7 mouse cellular contexts compared by ENCODE assay signal in genomic region chr7:18926041-18926790, GRCm38 (mm10). TPM values are rescaled to one million over a fixed set of nuclear protein-coding genes. Genes with fewer than 3 reads are reported as not detected.
DNase-seq lines count a peak whose midpoint lies in the region; ATAC-seq and TF ChIP-seq lines count a peak whose summit lies in the region.

No protein-coding gene starts in this region.

- H3K9me3 ChIP-seq in ES-Bruce4 (replicated peaks; ENCODE audit: control insufficient read depth, insufficient read depth, low read length, poor library complexity, severe bottlenecking), result no peaks in the 10 kb centered on the region
- no peaks in the 10 kb centered on the region for H3K9me3 ChIP-seq in embryonic facial prominence, embryonic 13.5 days
- no peaks in the 10 kb centered on the region for H3K9me3 ChIP-seq in limb, embryonic 11.5 days (ENCODE audit: control insufficient read depth, low read length)
- H3K9me3 ChIP-seq in midbrain, embryonic 15.5 days, result no peaks in the 10 kb centered on the region

- peak overlapping the region; percentile 87 for H3K9ac ChIP-seq in ES-Bruce4 (ENCODE audit: low read depth, poor library complexity, severe bottlenecking)
- H3K9ac ChIP-seq in embryonic facial prominence, embryonic 13.5 days, result peak overlapping the region; percentile 70
- peak overlapping the region; percentile 72 for H3K9ac ChIP-seq in limb, embryonic 11.5 days (ENCODE audit: low read length)
- peak overlapping the region; percentile 100 for H3K9ac ChIP-seq in midbrain, embryonic 15.5 days

- no peak for TF ChIP-seq CTCF in ES-Bruce4 (IDR thresholded peaks at IDR 0.05; ENCODE audit: low read depth, low read length)

- peaks cover 3% of the 10 kb centered on the region for H3K4me1 ChIP-seq in ES-Bruce4 (ENCODE audit: control insufficient read depth, insufficient read depth, low read length)
- peaks cover 15% of the 10 kb centered on the region for H3K4me1 ChIP-seq in embryonic facial prominence, embryonic 13.5 days
- peaks cover 4% of the 10 kb centered on the region; the same call in 1 of the 2 replicates for H3K4me1 ChIP-seq in limb, embryonic 11.5 days (ENCODE audit: control insufficient read depth, insufficient read depth, low read length)
- H3K4me1 ChIP-seq in midbrain, embryonic 15.5 days, result peaks cover 80% of the 10 kb centered on the region

- TF ChIP-seq EP300 in ES-Bruce4 (IDR thresholded peaks at IDR 0.05; ENCODE audit: insufficient read depth, low read depth, low read length), result peak; percentile 56; the same call in 1 of the 2 replicates

- peak overlapping the region; percentile 93 for H3K4me2 ChIP-seq in embryonic facial prominence, embryonic 13.5 days
- peak overlapping the region; percentile 92 for H3K4me2 ChIP-seq in limb, embryonic 11.5 days (ENCODE audit: low read depth, severe bottlenecking)
- H3K4me2 ChIP-seq in midbrain, embryonic 15.5 days, result peak overlapping the region; percentile 74

- H3K36me3 ChIP-seq in ES-Bruce4 (ENCODE audit: control insufficient read depth, insufficient read depth, low read length, poor library complexity, severe bottlenecking), result no peaks in the 10 kb centered on the region
- H3K36me3 ChIP-seq in embryonic facial prominence, embryonic 13.5 days, result no peaks in the 10 kb centered on the region
- H3K36me3 ChIP-seq in limb, embryonic 11.5 days (ENCODE audit: control insufficient read depth, insufficient read depth, low read length), result no peaks in the 10 kb centered on the region
- H3K36me3 ChIP-seq in midbrain, embryonic 15.5 days (replicated peaks), result no peaks in the 10 kb centered on the region

- 2% methylated on average over 37 of the region's 42 CpGs for WGBS in embryonic facial prominence, embryonic 13.5 days
- WGBS in limb, embryonic 11.5 days, result 3% methylated on average over 33 of the region's 42 CpGs
- WGBS in midbrain, embryonic 15.5 days, result under 1% methylated on average over 39 of the region's 42 CpGs

- DNase-seq in adrenal gland, adult 18-20 months (ENCODE audit: low spot score in 2 of 2), result peak; percentile 28 to 44
- DNase-seq in heart, postnatal 4 days, result peak; percentile 49
- DNase-seq in limb, embryonic 11.5 days (ENCODE audit: low spot score), result peak; percentile 32
- no peak for DNase-seq in urinary bladder, postnatal 14 days (ENCODE audit: low spot score)

- peak overlapping the region; percentile 76 for H3K4me3 ChIP-seq in ES-Bruce4 (ENCODE audit: low read depth, low read length)
- H3K4me3 ChIP-seq in embryonic facial prominence, embryonic 13.5 days, result peak overlapping the region; percentile 54
- peak overlapping the region; percentile 44 for H3K4me3 ChIP-seq in limb, embryonic 11.5 days (ENCODE audit: low read depth, low read length)
- peak overlapping the region; percentile 75 for H3K4me3 ChIP-seq in midbrain, embryonic 15.5 days

- H3K27me3 ChIP-seq in ES-Bruce4 (ENCODE audit: control insufficient read depth, insufficient read depth, low read length, poor library complexity, severe bottlenecking), result 0 out of 2 replicates have a peak, but pooled peaks cover 2% of the 10 kb centered on the region
- H3K27me3 ChIP-seq in embryonic facial prominence, embryonic 13.5 days, result peaks cover 76% of the 10 kb centered on the region
- H3K27me3 ChIP-seq in limb, embryonic 11.5 days (ENCODE audit: control insufficient read depth, insufficient read depth, low read length), result peaks cover 51% of the 10 kb centered on the region
- H3K27me3 ChIP-seq in midbrain, embryonic 15.5 days (replicated peaks), result no peaks in the 10 kb centered on the region

- no peak overlapping the region for H3K27ac ChIP-seq in ES-Bruce4 (ENCODE audit: insufficient read depth, low read length)
- H3K27ac ChIP-seq in embryonic facial prominence, embryonic 13.5 days, result peak overlapping the region; percentile 44; the same call in 1 of the 2 replicates
- H3K27ac ChIP-seq in limb, embryonic 11.5 days (replicated peaks; ENCODE audit: low read depth, low read length), result no peak overlapping the region
- H3K27ac ChIP-seq in midbrain, embryonic 15.5 days, result peak overlapping the region; percentile 97

- TF ChIP-seq POLR2A in ES-Bruce4 (IDR thresholded peaks at IDR 0.05; ENCODE audit: insufficient read depth, low read length), result no peak

- ATAC-seq in embryonic facial prominence, embryonic 13.5 days (ENCODE audit: insufficient number of reproducible peaks, insufficient read depth, low FRiP score, low TSS enrichment, low read depth), result 0 out of 2 replicates have a peak, but pooled peaks have one; percentile 34
- peak; percentile 4; the same call in 1 of the 2 replicates for ATAC-seq in limb, embryonic 11.5 days (ENCODE audit: insufficient number of reproducible peaks, low FRiP score, low TSS enrichment, low read depth)
- peak; percentile 15 for ATAC-seq in midbrain, embryonic 15.5 days (replicated peaks)

RNA-seq across cellular contexts. Expression of gene Nova2, which starts 0.5 kb away (rescaled TPM):
- polyA plus RNA-seq in ES-Bruce4 (2011; ENCODE audit: insufficient read depth, insufficient read length, low read depth, missing spikeins), result 7.5 TPM in 2 replicates
- 1 to 10 TPM; 3.8 to 5.1 TPM for total RNA-seq in adrenal gland, adult 18-20 months (2021)
- polyA plus RNA-seq in embryonic facial prominence, embryonic 13.5 days (2015; fragmentation: Nextera tagmentation; extraction: Ambion mirVana), result 0.62 and 0.65 TPM in 2 replicates
- total RNA-seq in heart, postnatal 4 days (2021), result 1 to 10 TPM; 8.6 to 9.1 TPM
- 0.29 and 0.33 TPM in 2 replicates for polyA plus RNA-seq in limb, embryonic 11.5 days (2014; fragmentation: Nextera tagmentation; extraction: Ambion mirVana)
- 15.2 and 15.9 TPM in 2 replicates for polyA plus RNA-seq in midbrain, embryonic 15.5 days (2015; fragmentation: Nextera tagmentation; extraction: Ambion mirVana)

RNA-seq across cellular contexts. Expression of gene Ccdc61, which starts 16.0 kb away (rescaled TPM):
- polyA plus RNA-seq in ES-Bruce4 (2011; ENCODE audit: insufficient read depth, insufficient read length, low read depth, missing spikeins), result 36.4 and 39.9 TPM in 2 replicates
- total RNA-seq in adrenal gland, adult 18-20 months (2021), result 10 to 100 TPM in 1 of 2 experiments, 1 to 10 TPM in 1; 9.9 to 10.7 TPM
- 26.3 and 35.6 TPM in 2 replicates for polyA plus RNA-seq in embryonic facial prominence, embryonic 13.5 days (2015; fragmentation: Nextera tagmentation; extraction: Ambion mirVana)
- total RNA-seq in heart, postnatal 4 days (2021), result 10 to 100 TPM; 11.9 to 14.9 TPM
- polyA plus RNA-seq in limb, embryonic 11.5 days (2014; fragmentation: Nextera tagmentation; extraction: Ambion mirVana), result 22.5 and 23.4 TPM in 2 replicates
- polyA plus RNA-seq in midbrain, embryonic 15.5 days (2015; fragmentation: Nextera tagmentation; extraction: Ambion mirVana), result 24.6 and 25.8 TPM in 2 replicates

RNA-seq across cellular contexts. Expression of gene Pglyrp1, which starts 55.1 kb away (rescaled TPM):
- polyA plus RNA-seq in ES-Bruce4 (2011; ENCODE audit: insufficient read depth, insufficient read length, low read depth, missing spikeins), result 1.8 and 3.1 TPM in 2 replicates
- 1 to 10 TPM; 1.1 to 2.8 TPM for total RNA-seq in adrenal gland, adult 18-20 months (2021)
- polyA plus RNA-seq in embryonic facial prominence, embryonic 13.5 days (2015; fragmentation: Nextera tagmentation; extraction: Ambion mirVana), result 0.76 and 2.9 TPM in 2 replicates
- 1 to 10 TPM; 1.1 to 2.0 TPM for total RNA-seq in heart, postnatal 4 days (2021)
- polyA plus RNA-seq in limb, embryonic 11.5 days (2014; fragmentation: Nextera tagmentation; extraction: Ambion mirVana), result 0.38 and 0.45 TPM in 2 replicates
- 27.0 and 27.3 TPM in 2 replicates for polyA plus RNA-seq in midbrain, embryonic 15.5 days (2015; fragmentation: Nextera tagmentation; extraction: Ambion mirVana)

Comparison
In these comparisons a context has a peak if more than half of its experiments do, and no peak if none do; other contexts are left out.
1. H3K27ac ChIP-seq: peak in embryonic facial prominence, embryonic 13.5 days (single experiment) and midbrain, embryonic 15.5 days (single experiment); none in ES-Bruce4 (single experiment) and limb, embryonic 11.5 days (single experiment).
2. Peak in every context shown above with its lines, with median percentiles within 50 percentile points of each other: H3K4me3 ChIP-seq, H3K9ac ChIP-seq, ATAC-seq and H3K4me2 ChIP-seq.